Mouse (Mus musculus): ENCODE measurements at regions not wholly inside any gene's neighbourhood (a gene's known extent, or its start where the extent isn't known, plus 50 kb on each side); places are given as distances from the start of the nearest gene placed in this dataset.
A peak's percentile ranks its signal among the peaks of the same experiment; 100 is the strongest.
"Not testable (repeated sequence)": the region's sequence is repeated elsewhere in the genome, so short reads cannot be mapped to it uniquely, and the experiment has no call there.

- not testable (repeated sequence) for H3K27ac ChIP-seq; H3K4me2 ChIP-seq; H3K9ac ChIP-seq; ATAC-seq (ENCODE audit: low FRiP score); H3K9me3 ChIP-seq; H3K4me1 ChIP-seq; H3K4me3 ChIP-seq (replicated peaks); H3K36me3 ChIP-seq (replicated peaks); H3K27me3 ChIP-seq
- WGBS, result 100% methylated on average over 3 of the region's 6 CpGs
Observed at GRCm38 (mm10) chr2:53788599-53788998, 296.8 kb downstream of the Rprm start.

GRCm38 (mm10) chr2:53796605-53797004 is 288.7 kb downstream of the Rprm start:
- Histone ChIP-seq H3K4me1 (no peaks in the 10 kb centered on the region), H3K4me3 (replicated peaks) (no peak overlapping the region), H3K27me3 (no peaks in the 10 kb centered on the region), H3K9ac (no peak overlapping the region), H3K9me3 (no peaks in the 10 kb centered on the region), H3K36me3 (replicated peaks) (no peaks in the 10 kb centered on the region), H3K4me2 (no peak overlapping the region), H3K27ac (no peak overlapping the region)
- 72% methylated on average over 1 of the region's 1 CpGs for WGBS
- no peak for ATAC-seq (ENCODE audit: low FRiP score)

DNA sequence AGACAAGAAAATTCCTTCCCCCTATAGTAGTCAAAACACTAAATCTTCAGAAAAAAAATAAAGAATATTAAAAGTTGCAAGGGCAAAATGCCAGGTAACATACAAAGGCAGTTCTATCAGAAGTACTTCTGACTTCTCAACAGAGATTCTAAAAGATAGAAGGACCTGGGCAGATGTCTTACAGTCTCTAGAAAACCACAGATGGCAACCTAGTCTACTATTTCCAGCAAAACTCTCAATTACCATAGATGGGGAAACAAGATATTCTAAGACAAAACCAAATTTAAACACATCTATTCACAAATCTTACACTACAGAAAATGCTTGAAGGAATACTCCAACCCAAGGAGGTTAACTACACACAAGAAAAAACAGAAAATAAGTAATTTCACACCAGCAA is 281.7 kb downstream of the Rprm start:
- ATAC-seq (ENCODE audit: low FRiP score), result no peak
- Histone ChIP-seq H3K4me1 (no peaks in the 10 kb centered on the region), H3K27me3 (no peaks in the 10 kb centered on the region), H3K9ac (no peak overlapping the region), H3K4me2 (no peak overlapping the region), H3K4me3 (replicated peaks) (no peak overlapping the region), H3K27ac (no peak overlapping the region), H3K9me3 (no peaks in the 10 kb centered on the region), H3K36me3 (replicated peaks) (no peaks in the 10 kb centered on the region)

- Histone ChIP-seq H3K27ac (no peak overlapping the region), H3K4me1 (no peaks in the 10 kb centered on the region), H3K9me3 (no peaks in the 10 kb centered on the region), H3K4me3 (replicated peaks) (no peak overlapping the region), H3K4me2 (no peak overlapping the region), H3K9ac (no peak overlapping the region), H3K36me3 (replicated peaks) (no peaks in the 10 kb centered on the region), H3K27me3 (no peaks in the 10 kb centered on the region)
- ATAC-seq (ENCODE audit: low FRiP score), result peak; percentile 41; the same call in 1 of the 2 replicates
- 76% methylated on average over 1 of the region's 1 CpGs for WGBS
Observed at GRCm38 (mm10) chr2:53850815-53851528, 234.4 kb downstream of the Rprm start.

All from forebrain, embryonic 12.5 days (tissue).